Mouse (Mus musculus) myocyte (in vitro differentiated cells): ENCODE results near the gene Cant1.

Experiments used
- CEBPB ChIP-seq: IDR thresholded peaks from 2 replicates; pipeline ENCODE4 v1.6.1; 2011; ENCODE audit warnings: mild to moderate bottlenecking, moderate library complexity; ENCODE audit not compliant: poor library complexity, insufficient read depth, severe bottlenecking
- E2F4 ChIP-seq: IDR thresholded peaks from one replicate; pipeline ENCODE4 v1.6.1; 2011; ENCODE audit warnings: mild to moderate bottlenecking, control low read depth, moderate library complexity; ENCODE audit not compliant: insufficient read depth
- MAX ChIP-seq: IDR thresholded peaks from one replicate; pipeline ENCODE4 v1.6.1; 2011; ENCODE audit warnings: low read depth, mild to moderate bottlenecking, control low read depth
- MYOD1 ChIP-seq, 3 experiments: IDR thresholded peaks; one replicate each; pipeline ENCODE4 v1.6.1; 2011; ENCODE audit warnings: control low read depth in 2 of 3, low read depth in 2 of 3, mild to moderate bottlenecking in 2 of 3, moderate library complexity in 1 of 3; ENCODE audit not compliant: insufficient read length in 2 of 3, control insufficient read depth in 1 of 3
- MYOG ChIP-seq, 3 experiments: IDR thresholded peaks; one replicate each; pipeline ENCODE4 v1.6.1; 2011; ENCODE audit warnings: control low read depth in 2 of 3, low read depth in 2 of 3, mild to moderate bottlenecking in 2 of 3; ENCODE audit not compliant: insufficient read length in 2 of 3, control insufficient read depth in 1 of 3, insufficient read depth in 1 of 3
- POLR2A ChIP-seq: IDR thresholded peaks from one replicate; pipeline ENCODE4 v1.6.1; 2011; ENCODE audit warnings: low read depth, mild to moderate bottlenecking, control low read depth, moderate library complexity; ENCODE audit not compliant: insufficient read length
- POLR2AphosphoS2 ChIP-seq: IDR thresholded peaks from one replicate; pipeline ENCODE4 v1.6.1; 2011; ENCODE audit warnings: low read depth, control low read depth; ENCODE audit not compliant: insufficient read length
- REST ChIP-seq: IDR thresholded peaks from one replicate; pipeline ENCODE4 v1.6.1; 2011; ENCODE audit warnings: mild to moderate bottlenecking, control low read depth, moderate library complexity; ENCODE audit not compliant: insufficient read depth, insufficient read length
- SRF ChIP-seq: IDR thresholded peaks from one replicate; pipeline ENCODE4 v1.6.1; 2011; ENCODE audit warnings: low read depth; ENCODE audit not compliant: control insufficient read depth, insufficient read length
- TCF12 ChIP-seq: IDR thresholded peaks from one replicate; pipeline ENCODE4 v1.6.1; 2011; ENCODE audit warnings: mild to moderate bottlenecking, control low read depth; ENCODE audit not compliant: poor library complexity, insufficient read depth, severe bottlenecking
- TCF3 ChIP-seq: IDR thresholded peaks from one replicate; pipeline ENCODE4 v1.6.1; 2011; ENCODE audit warnings: low read depth, control low read depth; ENCODE audit not compliant: insufficient read length
- USF1 ChIP-seq: IDR thresholded peaks from one replicate; pipeline ENCODE4 v1.6.1; 2011; ENCODE audit warnings: low read depth, mild to moderate bottlenecking, control low read depth, moderate library complexity

DNA sequence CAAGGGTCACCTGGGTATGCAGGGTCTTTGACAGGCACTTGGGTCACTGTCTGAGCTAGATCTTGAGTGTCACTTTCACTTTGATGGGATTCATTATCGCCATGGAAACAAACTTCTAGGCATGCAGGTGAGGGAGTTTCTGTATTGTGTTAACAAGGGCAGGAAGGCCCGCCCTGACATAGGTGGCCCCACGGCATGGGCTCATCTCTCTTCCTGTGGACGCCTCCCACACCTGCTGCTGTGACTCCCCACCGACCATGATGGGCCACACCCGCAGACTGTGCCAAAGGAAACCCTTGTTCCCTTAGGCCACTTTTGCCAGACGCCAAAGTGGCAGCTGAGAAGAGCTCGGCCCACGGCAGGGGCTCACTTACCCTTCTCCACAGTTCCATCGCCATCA is 8.4 kb downstream of the Cant1 start:
- TF ChIP-seq MAX, result no peak
- no peak for TF ChIP-seq POLR2A
- no peak for TF ChIP-seq SRF
- TF ChIP-seq TCF12, result no peak
- TF ChIP-seq POLR2AphosphoS2, result no peak
- TF ChIP-seq USF1, result no peak
- TF ChIP-seq CEBPB, result no peak
- TF ChIP-seq MYOD1 (IDR thresholded peaks at IDR 0.05; ENCODE audit: control insufficient read depth in 1 of 3, insufficient read length in 2 of 3, low read depth in 2 of 3), result no peak
- TF ChIP-seq MYOG (IDR thresholded peaks at IDR 0.05; ENCODE audit: control insufficient read depth in 1 of 3, insufficient read depth in 1 of 3, insufficient read length in 2 of 3, low read depth in 2 of 3), result no peak
- no peak for TF ChIP-seq E2F4
- no peak for TF ChIP-seq REST
- no peak for TF ChIP-seq TCF3
